In genomic region chr5:34865367-34865766, GRCm38 (mm10) we compare ENCODE assay signal across 23 mouse cellular contexts. TPM values are rescaled to one million over a fixed set of nuclear protein-coding genes. Genes with fewer than 3 reads are reported as not detected.
A peak's percentile ranks its signal among the peaks of the same experiment; 100 is the strongest.
DNase-seq lines count a peak whose midpoint lies in the region; ATAC-seq lines count a peak whose summit lies in the region.
"Had no signal": no experiment of that assay in that cellular context is flagged by ENCODE, and none has a peak within 500 bp of the region (broad histone marks: within the 10 kb centered on the region; RNA-seq: fewer than 3 reads in every experiment).

No protein-coding gene starts in this region.

- H3K9ac ChIP-seq in liver, embryonic 13.5 days = no peak overlapping the region
- H3K9ac ChIP-seq: embryonic facial prominence, embryonic 13.5 days; forebrain, embryonic 15.5 days; hindbrain, embryonic 13.5 days had no signal

- ATAC-seq in erythroblast, adult 5-6 weeks (replicated peaks; ENCODE audit: low FRiP score, poor library complexity, severe bottlenecking) = peak; percentile 65
- peak; percentile 99 for ATAC-seq in liver, embryonic 13.5 days (ENCODE audit: low read depth)
- ATAC-seq in megakaryocyte progenitor cell, adult 5-6 weeks (replicated peaks; ENCODE audit: poor library complexity) = peak; percentile 75
- ATAC-seq: activated CD4-positive, CD25-positive, alpha-beta regulatory T cell, adult 4 months; forebrain, embryonic 15.5 days; hindbrain, postnatal 0 days; Patski had no signal

- H3K4me1 ChIP-seq in liver, embryonic 13.5 days (replicated peaks) = peaks cover 20% of the 10 kb centered on the region
- no peaks in the 10 kb centered on the region for H3K4me1 ChIP-seq in limb, embryonic 10.5 days
- H3K4me1 ChIP-seq: embryonic facial prominence, embryonic 13.5 days; forebrain, embryonic 10.5 days; forebrain, embryonic 15.5 days; hindbrain, embryonic 13.5 days had no signal

- DNase-seq in lung, postnatal 36 days = peak; percentile 13
- DNase-seq in lung, postnatal 25 days (ENCODE audit: low spot score) = no peak
- peak; percentile 40 for DNase-seq in liver, embryonic 13.5 days
- no peak for DNase-seq in left cerebral cortex, adult 8-10 months (ENCODE audit: low spot score in 2 of 2)
- no peak for DNase-seq in adrenal gland, postnatal 10 days
- DNase-seq in limb, embryonic 10.5 days (ENCODE audit: low spot score) = no peak
- DNase-seq: adrenal gland, postnatal 25 days; cerebellum, adult 11 months; cerebellum, adult 8-10 months; cerebellum, postnatal 36 days; heart, adult 18-20 months; heart, postnatal 10 days had no signal

- peaks cover 70% of the 10 kb centered on the region for H3K36me3 ChIP-seq in liver, embryonic 13.5 days
- H3K36me3 ChIP-seq in limb, embryonic 10.5 days = peaks cover 86% of the 10 kb centered on the region

- no peak overlapping the region for H3K4me3 ChIP-seq in liver, embryonic 13.5 days (replicated peaks)
- H3K4me3 ChIP-seq in limb, embryonic 10.5 days = no peak overlapping the region
- H3K4me3 ChIP-seq: embryonic facial prominence, embryonic 13.5 days; forebrain, embryonic 10.5 days; forebrain, embryonic 15.5 days; heart, embryonic 10.5 days; hindbrain, embryonic 13.5 days had no signal

- 35% methylated on average over 5 of the region's 5 CpGs for WGBS in liver, embryonic 13.5 days (ENCODE audit: insufficient replicate concordance)
- 94% methylated on average over 5 of the region's 5 CpGs for WGBS in limb, embryonic 10.5 days

- no peaks in the 10 kb centered on the region for H3K9me3 ChIP-seq in liver, embryonic 13.5 days (replicated peaks)
- no peaks in the 10 kb centered on the region for H3K9me3 ChIP-seq in limb, embryonic 10.5 days (replicated peaks)
- H3K9me3 ChIP-seq: embryonic facial prominence, embryonic 13.5 days; forebrain, embryonic 10.5 days; forebrain, embryonic 15.5 days; heart, embryonic 10.5 days; hindbrain, embryonic 13.5 days had no signal

- peak overlapping the region; percentile 20; the same call in 1 of the 2 replicates for H3K27ac ChIP-seq in liver, embryonic 13.5 days
- H3K27ac ChIP-seq in limb, embryonic 10.5 days = no peak overlapping the region
- H3K27ac ChIP-seq: embryonic facial prominence, embryonic 13.5 days; forebrain, embryonic 10.5 days; forebrain, embryonic 15.5 days; heart, embryonic 10.5 days; hindbrain, embryonic 13.5 days; hindbrain, postnatal 0 days had no signal

- H3K4me2 ChIP-seq in liver, embryonic 13.5 days = no peak overlapping the region
- H3K4me2 ChIP-seq: embryonic facial prominence, embryonic 13.5 days; forebrain, embryonic 15.5 days; hindbrain, embryonic 13.5 days had no signal

- H3K27me3 ChIP-seq in liver, embryonic 13.5 days = no peaks in the 10 kb centered on the region
- no peaks in the 10 kb centered on the region for H3K27me3 ChIP-seq in limb, embryonic 10.5 days (ENCODE audit: low read depth, poor library complexity, severe bottlenecking)
- H3K27me3 ChIP-seq: CH12.LX; embryonic facial prominence, embryonic 13.5 days; forebrain, embryonic 15.5 days; hindbrain, embryonic 13.5 days; Patski had no signal

RNA-seq across cellular contexts. Expression of gene Msantd1, which starts 42.4 kb away (rescaled TPM):
- total RNA-seq in erythroblast, adult 5-6 weeks (2015; ENCODE audit: low replicate concordance) = not detected in 2 replicates
- 8.2 TPM in 1 of 2 replicates, not detected in the other for total RNA-seq in erythroblast, adult 5-6 weeks (2017; ENCODE audit: low replicate concordance)
- polyA plus RNA-seq in liver, embryonic 13.5 days (2015; fragmentation: Nextera tagmentation; extraction: Ambion mirVana) = 0.17 and 0.24 TPM in 2 replicates
- 0.44 and 0.95 TPM in 2 replicates for total RNA-seq in megakaryocyte progenitor cell, adult 5-6 weeks (2015)
- 0.08 and 0.30 TPM in 2 replicates for total RNA-seq in megakaryocyte progenitor cell, adult 5-6 weeks (2017)
- 1 to 10 TPM; 3.9 to 6.6 (median 4.1) TPM for total RNA-seq in left cerebral cortex, adult 8-10 months (2022)
- 1 to 10 TPM; 1.1 TPM for total RNA-seq in adrenal gland, postnatal 10 days (2021)
- polyA plus RNA-seq in limb, embryonic 10.5 days (2016; fragmentation: Nextera tagmentation; extraction: Ambion mirVana) = 0.25 and 0.46 TPM in 2 replicates

Comparison
In these comparisons a context has a peak if more than half of its experiments do, and no peak if none do; other contexts are left out.
1. DNase-seq: peak in lung, postnatal 36 days (single experiment) and liver, embryonic 13.5 days (single experiment); none in lung, postnatal 25 days (single experiment), left cerebral cortex, adult 8-10 months (0 of 2), adrenal gland, postnatal 10 days (single experiment) and limb, embryonic 10.5 days (single experiment).
2. Peak in every context shown above with its lines, with median percentiles within 50 percentile points of each other: ATAC-seq.